Mouse (Mus musculus) ES-Bruce4 (cell line): ENCODE measurements around the gene Dock9. TPM values are rescaled to one million over a fixed set of nuclear protein-coding genes. Genes with fewer than 3 reads are reported as not detected.

Source experiments
- H3K27ac ChIP-seq: 2 replicates; pipeline ENCODE4 v1.5.1; 2012; ENCODE audit warnings: low read length, inconsistent platforms; ENCODE audit not compliant: insufficient read depth
- H3K27me3 ChIP-seq: 2 replicates; pipeline ENCODE4 v1.6.1; 2012; ENCODE audit warnings: mild to moderate bottlenecking, low read length, inconsistent platforms; ENCODE audit not compliant: control insufficient read depth, poor library complexity, insufficient read depth, severe bottlenecking
- H3K36me3 ChIP-seq: 2 replicates; pipeline ENCODE4 v1.6.1; 2012; ENCODE audit warnings: inconsistent platforms, mild to moderate bottlenecking, low read length, moderate library complexity; ENCODE audit not compliant: control insufficient read depth, poor library complexity, insufficient read depth, severe bottlenecking
- H3K4me1 ChIP-seq: one replicate; pipeline ENCODE4 v1.8.1; 2011; ENCODE audit warnings: low read length; ENCODE audit not compliant: control insufficient read depth, insufficient read depth
- H3K4me3 ChIP-seq: 2 replicates; pipeline ENCODE4 v1.5.1; 2011; ENCODE audit warnings: low read depth, mild to moderate bottlenecking, low read length
- H3K9ac ChIP-seq: 2 replicates; pipeline ENCODE4 v1.6.1; 2012; ENCODE audit warnings: low read depth, mild to moderate bottlenecking, inconsistent platforms; ENCODE audit not compliant: poor library complexity, severe bottlenecking
- H3K9me3 ChIP-seq: replicated peaks from 2 replicates; pipeline ENCODE4 v1.6.1; 2012; ENCODE audit warnings: mild to moderate bottlenecking, low read length, inconsistent platforms; ENCODE audit not compliant: control insufficient read depth, poor library complexity, insufficient read depth, severe bottlenecking
- CTCF ChIP-seq: IDR thresholded peaks from one replicate; pipeline ENCODE4 v1.8.1; 2011; ENCODE audit warnings: low read depth, low read length
- EP300 ChIP-seq: IDR thresholded peaks from 2 replicates; pipeline ENCODE4 v1.6.1; 2011; ENCODE audit warnings: low read depth, low read length; ENCODE audit not compliant: insufficient read depth
- POLR2A ChIP-seq: IDR thresholded peaks from one replicate; pipeline ENCODE4 v1.8.1; 2011; ENCODE audit warnings: low read length; ENCODE audit not compliant: insufficient read depth
- polyA plus RNA-seq: library from polyadenylated mRNA; stranded (reverse); fragments of >200 nt; gene quantifications from 2 replicates; pipeline ENCODE4 v1.2.4, GENCODE M21; 2011; ENCODE audit warnings: low read depth; ENCODE audit not compliant: missing spikeins, insufficient read depth, insufficient read length

The Dock9 gene
- polyA plus RNA-seq, 1 experiment, result 21.0 TPM

DNA sequence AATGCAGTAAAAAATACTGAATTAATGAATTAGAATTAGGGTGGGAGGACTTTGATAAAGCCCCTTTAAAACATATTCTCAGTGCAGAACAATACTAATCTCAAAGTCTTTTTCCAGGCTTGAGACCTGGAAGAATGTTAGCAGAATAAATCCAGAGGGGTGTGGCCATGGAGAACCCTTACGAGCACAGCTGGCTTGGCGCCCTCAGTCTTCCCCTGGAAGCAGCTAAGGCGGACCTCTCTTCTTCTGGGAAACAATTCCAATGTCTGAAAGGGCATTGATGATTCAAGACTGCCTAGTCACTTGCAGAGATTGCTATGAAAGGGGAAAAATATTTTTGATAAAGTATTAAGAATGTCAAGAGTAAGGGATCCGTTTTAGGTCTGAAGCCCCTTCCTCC lies 9.2 kb upstream of the Dock9 start:
- Histone ChIP-seq H3K9me3 (peaks cover 14% of the 10 kb centered on the region), H3K4me3 (no peak overlapping the region), H3K4me1 (no peaks in the 10 kb centered on the region), H3K9ac (no peak overlapping the region), H3K27ac (no peak overlapping the region), H3K36me3 (no peaks in the 10 kb centered on the region), H3K27me3 (no peaks in the 10 kb centered on the region; the same call in 1 of the 2 replicates)
- TF ChIP-seq POLR2A (no peak), CTCF (no peak), EP300 (no peak)

DNA sequence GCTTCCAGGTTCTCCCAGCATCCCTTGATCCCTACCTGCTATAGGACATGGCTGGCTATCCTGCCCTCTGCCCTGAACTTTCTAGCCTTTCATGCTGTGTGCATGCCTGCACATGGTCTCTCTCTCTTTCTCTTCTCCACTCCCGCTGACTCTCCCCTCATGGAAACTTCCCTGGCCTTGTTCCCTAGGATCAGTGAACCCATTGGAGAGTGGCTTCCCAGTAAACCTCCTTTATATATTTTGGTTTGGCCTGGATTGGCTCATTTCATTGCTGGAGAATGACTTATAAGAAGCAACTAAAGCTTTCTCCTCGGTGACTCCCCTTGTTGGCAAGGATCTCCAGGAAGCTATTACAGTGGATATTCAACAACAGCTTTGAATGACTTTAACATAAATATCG lies 8.7 kb upstream of the Dock9 start:
- no peaks in the 10 kb centered on the region for H3K36me3 ChIP-seq
- no peak overlapping the region for H3K27ac ChIP-seq
- H3K9ac ChIP-seq, result no peak overlapping the region
- peaks cover 13% of the 10 kb centered on the region for H3K9me3 ChIP-seq
- H3K4me1 ChIP-seq, result no peaks in the 10 kb centered on the region
- no peak overlapping the region for H3K4me3 ChIP-seq
- TF ChIP-seq EP300 (no peak), POLR2A (no peak), CTCF (no peak)
- no peaks in the 10 kb centered on the region; the same call in 1 of the 2 replicates for H3K27me3 ChIP-seq

DNA sequence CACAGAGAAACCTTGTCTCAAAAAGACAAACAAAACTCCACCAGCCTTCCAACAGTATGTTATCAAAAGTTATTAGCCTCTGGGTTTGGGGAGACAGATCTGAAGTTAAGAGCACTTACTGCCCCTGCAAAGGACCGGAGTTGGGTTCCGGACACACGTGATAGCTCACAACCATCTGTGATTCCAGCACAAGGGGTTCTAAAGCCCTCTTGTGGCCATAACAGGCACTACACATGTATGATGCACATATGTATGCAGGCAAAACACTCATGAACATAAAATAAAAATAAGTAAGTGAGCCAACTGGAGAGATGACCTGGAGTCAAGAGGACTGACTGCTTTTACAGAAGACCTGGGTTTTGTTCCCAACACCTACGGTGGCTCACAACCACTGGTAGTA lies 6.8 kb upstream of the Dock9 start:
- H3K27ac ChIP-seq, result no peak overlapping the region
- TF ChIP-seq POLR2A (no peak), EP300 (no peak), CTCF (peak; percentile 52)
- H3K9me3 ChIP-seq, result no peaks in the 10 kb centered on the region
- no peak overlapping the region for H3K9ac ChIP-seq
- no peak overlapping the region for H3K4me3 ChIP-seq
- no peaks in the 10 kb centered on the region; the same call in 1 of the 2 replicates for H3K27me3 ChIP-seq
- H3K36me3 ChIP-seq, result no peaks in the 10 kb centered on the region
- H3K4me1 ChIP-seq, result no peaks in the 10 kb centered on the region

DNA sequence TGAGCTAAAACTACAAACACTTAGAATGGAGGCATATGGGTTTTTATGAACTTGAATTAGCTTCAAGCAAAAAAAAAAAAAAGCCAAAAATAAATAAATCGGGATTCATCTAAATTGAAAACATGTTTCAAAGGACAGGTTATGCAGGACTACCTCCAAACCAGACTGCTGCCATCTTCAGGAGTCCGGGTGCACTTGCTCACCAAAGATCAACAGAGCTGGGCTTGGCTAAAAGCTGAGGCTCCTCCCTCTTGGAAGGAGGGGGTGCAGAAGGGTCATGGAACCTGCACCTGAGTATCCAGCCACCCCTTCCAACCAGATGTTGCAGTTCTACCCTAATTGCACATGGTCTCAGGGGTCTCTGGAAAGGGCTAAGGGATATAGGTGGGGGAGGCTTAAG lies 3.3 kb upstream of the Dock9 start:
- H3K27ac ChIP-seq, result no peak overlapping the region
- H3K4me3 ChIP-seq, result no peak overlapping the region
- no peaks in the 10 kb centered on the region for H3K27me3 ChIP-seq
- H3K9ac ChIP-seq, result no peak overlapping the region
- H3K36me3 ChIP-seq, result no peaks in the 10 kb centered on the region
- H3K4me1 ChIP-seq, result no peaks in the 10 kb centered on the region
- TF ChIP-seq EP300 (no peak), CTCF (peak; percentile 52), POLR2A (no peak)
- H3K9me3 ChIP-seq, result no peaks in the 10 kb centered on the region

DNA sequence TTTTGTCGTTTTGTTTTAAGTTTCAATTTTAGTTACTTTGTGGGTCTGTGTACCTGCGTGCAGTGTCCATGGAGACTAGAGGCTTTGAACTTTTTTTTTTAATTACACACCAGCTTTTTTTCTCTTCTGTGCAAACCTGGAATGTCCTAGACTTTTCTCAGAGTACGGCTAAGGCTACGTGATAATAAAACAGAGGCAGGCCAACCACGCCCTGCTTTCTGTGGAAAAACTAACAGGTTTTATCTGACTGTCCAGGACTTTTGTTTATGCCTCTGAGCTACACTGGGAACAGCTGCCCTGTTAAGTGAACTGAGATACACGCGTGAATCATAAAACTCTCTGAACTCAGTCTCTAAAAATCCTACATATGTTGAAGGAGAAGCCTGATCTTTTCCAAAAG lies 1.5 kb upstream of the Dock9 start:
- Histone ChIP-seq H3K27me3 (no peaks in the 10 kb centered on the region), H3K9ac (peak overlapping the region; percentile 70), H3K4me3 (no peak overlapping the region), H3K27ac (0 out of 2 replicates have a peak overlapping the region, but pooled peaks have one; percentile 10), H3K9me3 (no peaks in the 10 kb centered on the region), H3K4me1 (no peaks in the 10 kb centered on the region), H3K36me3 (no peaks in the 10 kb centered on the region)
- no peak for TF ChIP-seq CTCF
- no peak for TF ChIP-seq POLR2A
- TF ChIP-seq EP300, result no peak

DNA sequence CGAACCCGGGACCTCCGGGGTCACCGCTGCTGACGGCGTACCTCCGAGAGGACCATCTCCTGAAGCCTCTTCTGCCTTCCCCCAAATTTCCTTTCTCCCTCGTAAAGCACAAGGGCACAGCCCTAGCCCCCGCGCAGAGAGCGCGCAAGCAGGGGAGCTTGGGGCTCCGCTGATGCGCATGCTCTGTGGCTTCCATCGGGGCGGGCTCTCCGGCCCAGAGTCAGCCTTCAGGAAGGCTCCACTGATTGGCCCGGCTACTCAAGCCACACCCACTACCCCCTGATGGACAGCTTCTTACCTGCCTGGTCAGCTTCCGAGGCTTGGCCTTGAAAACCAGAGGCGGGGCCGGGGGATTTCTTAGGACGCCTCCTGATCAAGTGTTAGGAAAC lies 768 bp upstream of the Dock9 start:
- peak overlapping the region; percentile 50 for H3K27ac ChIP-seq
- H3K9ac ChIP-seq, result peak overlapping the region; percentile 70
- H3K27me3 ChIP-seq, result no peaks in the 10 kb centered on the region
- peak overlapping the region; percentile 93 for H3K4me3 ChIP-seq
- no peaks in the 10 kb centered on the region for H3K9me3 ChIP-seq
- no peaks in the 10 kb centered on the region for H3K36me3 ChIP-seq
- TF ChIP-seq POLR2A, result peak; percentile 93
- no peak for TF ChIP-seq CTCF
- no peaks in the 10 kb centered on the region for H3K4me1 ChIP-seq
